Mouse (Mus musculus): Measurements from ENCODE around the gene Fnip2.

The Fnip2 gene

GRCm38 (mm10) chr3:79415081-79415480 lies 152.5 kb downstream of the Fnip2 start:
- DNase-seq (ENCODE audit: low read depth), result no peak

DNA sequence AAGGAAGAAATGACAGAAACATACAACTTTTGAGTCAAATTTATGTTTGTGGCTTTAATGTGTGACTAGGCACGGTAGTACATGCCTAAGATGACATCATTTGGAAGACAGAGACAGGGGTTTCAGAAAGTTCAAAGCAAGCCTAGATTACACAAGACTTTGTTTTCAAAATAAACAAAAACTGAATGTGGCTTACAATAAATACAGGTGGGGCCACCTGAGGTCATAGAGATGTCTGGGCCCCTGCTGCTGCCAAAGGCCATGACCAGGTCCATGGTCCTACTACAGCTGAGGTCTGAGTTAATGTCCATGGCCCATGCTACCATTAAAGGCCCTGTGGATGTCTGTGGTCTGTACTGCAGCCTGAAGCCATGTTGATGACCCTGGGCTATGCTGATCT lies 154.1 kb downstream of the Fnip2 start:
- no peak for DNase-seq (ENCODE audit: low read depth)

DNA sequence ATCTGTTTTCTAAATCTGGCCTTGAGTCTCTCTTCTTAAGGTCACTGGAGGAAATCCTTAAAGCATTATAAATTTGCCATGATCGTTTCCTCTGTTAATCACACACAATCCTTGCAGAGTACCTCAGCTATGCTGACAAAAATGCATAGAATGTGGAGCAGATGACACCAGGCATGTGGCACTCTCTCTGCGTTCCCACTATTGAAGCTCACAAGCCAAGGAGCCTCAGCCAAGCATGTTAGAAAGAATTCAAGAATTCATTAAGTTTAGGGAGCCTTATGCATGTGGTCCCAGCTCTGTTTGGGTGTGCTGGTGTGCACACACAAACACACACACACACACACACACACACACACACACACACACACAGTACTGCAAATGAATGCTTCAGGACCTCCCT lies 155.9 kb downstream of the Fnip2 start:
- no peak for DNase-seq (ENCODE audit: low read depth)

- no peak for DNase-seq (ENCODE audit: low read depth)
Measured at GRCm38 (mm10) chr3:79410629-79410995, 157.0 kb downstream of the Fnip2 start.

DNA sequence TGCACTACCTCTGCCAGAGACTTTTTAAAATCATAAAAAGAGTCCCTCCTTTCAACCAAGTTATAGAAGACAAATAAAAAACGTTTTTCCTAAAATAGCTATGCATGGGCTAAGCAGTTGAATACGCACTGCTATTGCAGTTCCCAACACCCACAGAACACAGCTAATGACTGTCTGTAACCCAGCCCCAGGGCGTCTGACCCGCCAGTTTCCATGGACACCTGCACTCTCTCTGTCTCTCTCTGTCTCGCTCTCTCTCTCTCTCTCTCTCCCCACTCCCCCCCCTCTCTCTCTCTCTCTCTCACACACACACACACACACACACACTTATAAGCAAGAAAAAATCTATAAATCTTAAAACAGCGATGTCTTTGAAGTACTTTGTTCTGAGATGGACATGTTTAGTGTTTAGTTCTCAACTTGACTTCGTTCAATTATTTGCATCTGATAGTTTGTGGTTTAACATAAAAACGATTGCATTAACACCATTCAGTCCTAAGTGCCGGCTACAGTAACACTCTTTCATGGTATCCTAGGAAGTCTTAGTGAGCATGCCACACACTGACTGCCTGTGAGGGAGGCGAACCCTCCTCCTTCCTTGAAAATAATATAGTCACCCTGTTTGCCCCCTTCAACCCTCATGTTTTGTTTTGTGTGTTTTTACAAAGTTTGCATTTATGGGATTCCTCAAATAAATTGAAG lies 157.5 kb downstream of the Fnip2 start:
- DNase-seq (ENCODE audit: low read depth), result no peak

DNA sequence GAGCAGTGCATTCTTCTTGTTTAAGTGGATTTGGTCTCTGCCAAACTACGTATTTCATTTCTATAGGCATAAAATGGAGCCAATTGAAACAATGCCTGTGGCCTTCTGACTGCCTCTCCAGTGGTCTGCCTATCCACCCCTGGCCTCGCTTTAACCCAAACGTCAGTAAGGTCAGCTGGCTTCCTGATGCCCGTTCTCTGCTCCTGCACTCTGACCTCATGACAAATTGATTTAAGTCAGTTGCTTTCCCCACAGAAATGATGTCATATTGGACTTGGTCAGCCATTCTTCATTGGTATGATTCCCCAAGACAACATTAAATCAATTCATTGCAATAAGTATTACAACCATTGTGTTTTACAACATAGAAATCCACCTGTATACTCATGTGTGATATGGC lies 159.1 kb downstream of the Fnip2 start:
- DNase-seq (ENCODE audit: low read depth), result no peak

All from NIH3T3 (cell line).